Mouse (Mus musculus) MEL-GATA-1-ER (cell line): Measurements from ENCODE around the gene Dpf3.
A peak's percentile ranks its signal among the peaks of the same experiment; 100 is the strongest.

Source experiments
- DNase-seq: peaks from one replicate; pipeline ENCODE4 v3.0.0-alpha.2; 2012; ENCODE audit warnings: low read depth; ENCODE audit errors: extremely low read depth

Dpf3 gene

GRCm38 (mm10) chr12:83342035-83342874, 145.3 kb downstream of the Dpf3 start:
- no peak for DNase-seq

GRCm38 (mm10) chr12:83340960-83341359, 146.6 kb downstream of the Dpf3 start:
- DNase-seq = no peak

- no peak for DNase-seq
These were observed 149.2 kb downstream of the Dpf3 start for GRCm38 (mm10) chr12:83338345-83338744.

- no peak for DNase-seq
These were observed 149.8 kb downstream of the Dpf3 start for GRCm38 (mm10) chr12:83337776-83338149.

GRCm38 (mm10) chr12:83337077-83337775, 150.3 kb downstream of the Dpf3 start:
- DNase-seq = no peak

GRCm38 (mm10) chr12:83330056-83330455, 157.5 kb downstream of the Dpf3 start:
- DNase-seq = no peak

- no peak for DNase-seq
These were observed 158.6 kb downstream of the Dpf3 start for GRCm38 (mm10) chr12:83328899-83329298.

GRCm38 (mm10) chr12:83328491-83328890, 159.0 kb downstream of the Dpf3 start:
- no peak for DNase-seq

- DNase-seq = no peak
These were observed 160.1 kb downstream of the Dpf3 start for GRCm38 (mm10) chr12:83327451-83327850.

- no peak for DNase-seq
These were observed 166.8 kb downstream of the Dpf3 start for GRCm38 (mm10) chr12:83320725-83321124.

- DNase-seq = no peak
These were observed 169.7 kb downstream of the Dpf3 start for GRCm38 (mm10) chr12:83317646-83318443.

- DNase-seq = no peak
These were observed 172.8 kb downstream of the Dpf3 start for GRCm38 (mm10) chr12:83314666-83315065.

- DNase-seq = no peak
These were observed 174.7 kb downstream of the Dpf3 start for GRCm38 (mm10) chr12:83312818-83313217.

GRCm38 (mm10) chr12:83310567-83310966, 176.9 kb downstream of the Dpf3 start:
- DNase-seq = no peak

GRCm38 (mm10) chr12:83309031-83309804, 178.3 kb downstream of the Dpf3 start:
- DNase-seq = peak; percentile 82

- peak; percentile 46 for DNase-seq
These were observed 178.9 kb downstream of the Dpf3 start for GRCm38 (mm10) chr12:83308627-83309026.

GRCm38 (mm10) chr12:83303221-83303620, 184.3 kb downstream of the Dpf3 start:
- no peak for DNase-seq

- no peak for DNase-seq
These were observed 185.0 kb downstream of the Dpf3 start for GRCm38 (mm10) chr12:83302320-83303153.

- no peak for DNase-seq
These were observed 185.7 kb downstream of the Dpf3 start for GRCm38 (mm10) chr12:83301616-83302319.

- peak; percentile 78 for DNase-seq
These were observed 189.2 kb downstream of the Dpf3 start for GRCm38 (mm10) chr12:83298358-83298757.
